Mouse (Mus musculus) midbrain, postnatal 0 days (tissue): ENCODE results near the gene Smg7. TPM values are rescaled to one million over a fixed set of nuclear protein-coding genes. Genes with fewer than 3 reads are reported as not detected.

Source experiments
- ATAC-seq: fragments of 200-750 bp; cut with Nextera tagmentation; 2 replicates; pipeline ENCODE4 v1.8.0; 2017; ENCODE audit warnings: moderate number of reproducible peaks, mild to moderate bottlenecking, moderate TSS enrichment, moderate library complexity; ENCODE audit not compliant: low FRiP score
- DNase-seq: peaks from one replicate; pipeline ENCODE4 v3.0.0-alpha.2; 2015; ENCODE audit warnings: low spot score
- H3K27ac ChIP-seq: fragments of 300-500 bp; sonication (generic); 2 replicates; pipeline ENCODE4 v1.5.1; 2014; ENCODE audit warnings: low read depth, mild to moderate bottlenecking, low read length, mixed read lengths
- H3K27me3 ChIP-seq: fragments of 300-500 bp; sonication (generic); 2 replicates; pipeline ENCODE4 v1.6.1; 2014; ENCODE audit warnings: low read length, control low read depth, mixed read lengths; ENCODE audit not compliant: insufficient read depth
- H3K36me3 ChIP-seq: fragments of 300-500 bp; sonication (generic); 2 replicates; pipeline ENCODE4 v1.6.1; 2014; ENCODE audit warnings: low read length, control low read depth, mixed read lengths; ENCODE audit not compliant: insufficient read depth
- H3K4me1 ChIP-seq: fragments of 300-500 bp; sonication (generic); 2 replicates; pipeline ENCODE4 v1.6.1; 2014; ENCODE audit warnings: mild to moderate bottlenecking, control low read depth, antibody characterized with exemption, low read length, mixed read lengths; ENCODE audit not compliant: insufficient read depth
- H3K4me2 ChIP-seq: fragments of 300-500 bp; sonication (generic); 2 replicates; pipeline ENCODE4 v1.6.1; 2014; ENCODE audit warnings: low read depth, mild to moderate bottlenecking, low read length, mixed read lengths; ENCODE audit not compliant: poor library complexity, severe bottlenecking
- H3K4me3 ChIP-seq: fragments of 300-500 bp; sonication (generic); 2 replicates; pipeline ENCODE4 v1.5.1; 2014; ENCODE audit warnings: low read depth, mild to moderate bottlenecking, low read length, moderate library complexity
- H3K9ac ChIP-seq: fragments of 300-500 bp; sonication (generic); replicated peaks from 2 replicates; pipeline ENCODE4 v1.6.1; 2014; ENCODE audit warnings: mild to moderate bottlenecking, low read length, moderate library complexity, mixed read lengths; ENCODE audit not compliant: poor library complexity, severe bottlenecking
- H3K9me3 ChIP-seq: fragments of 300-500 bp; sonication (generic); 2 replicates; pipeline ENCODE4 v1.6.1; 2016; ENCODE audit warnings: low read length, control low read depth
- CTCF ChIP-seq: IDR thresholded peaks from 2 replicates; pipeline ENCODE4 v1.5.1; 2016; ENCODE audit warnings: antibody characterized with exemption, mild to moderate bottlenecking
- WGBS: fragments of 180-500 bp; shearing (Covaris S2); extraction: QIAGEN DNeasy Blood & Tissue Kit; methylation state at CpG from one replicate; pipeline ENCODE4 v1.1.7; 2014; 5-methylcytosine and 5-hydroxymethylcytosine counted together
- polyA plus RNA-seq: library from polyadenylated mRNA; unstranded; fragments of >200 nt; fragmentation: Nextera tagmentation; extraction: Ambion mirVana; gene quantifications from 2 replicates; pipeline ENCODE4 v1.2.1, GENCODE M21; 2015
- total RNA-seq: library from RNA; depleted of rRNA; stranded (reverse); fragments of >200 nt; gene quantifications from 2 replicates; pipeline ENCODE4 v1.2.3, GENCODE M21; 2014

Gene Smg7
- total and polyA plus RNA-seq, 2 experiments from 2014 or later, result 30.5 to 72.6 TPM

DNA sequence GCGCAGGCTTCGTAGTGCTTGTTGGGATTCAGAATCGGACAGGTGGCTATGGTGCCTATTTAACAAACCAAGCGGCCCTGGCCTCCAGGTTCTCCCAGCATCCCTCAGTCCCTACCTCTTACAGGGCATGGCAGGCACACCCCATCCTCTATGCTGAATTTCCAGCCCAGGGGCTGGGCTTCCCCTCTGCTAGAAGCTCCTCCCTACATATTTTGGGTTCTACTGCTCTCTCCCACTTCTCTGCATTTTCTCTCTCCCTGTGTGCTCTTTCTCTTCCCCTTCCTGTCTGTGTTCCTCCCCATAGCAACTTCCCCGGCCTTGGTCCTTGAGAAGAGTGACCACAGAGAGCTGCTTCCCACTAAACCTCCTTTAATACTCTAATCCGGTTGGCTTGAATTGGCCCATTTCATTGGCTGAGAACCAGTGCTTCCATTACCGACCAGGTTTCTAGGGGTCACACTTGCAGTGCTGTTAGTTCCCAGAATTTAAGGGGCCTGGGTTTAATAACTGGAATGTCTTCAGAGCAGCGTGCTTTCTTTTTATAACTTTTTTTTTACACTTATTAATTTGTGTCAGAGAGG lies 105.7 kb downstream of the Smg7 start:
- no peaks in the 10 kb centered on the region for H3K9me3 ChIP-seq
- no peaks in the 10 kb centered on the region for H3K4me1 ChIP-seq
- H3K9ac ChIP-seq, result no peak overlapping the region
- TF ChIP-seq CTCF, result no peak
- H3K36me3 ChIP-seq, result no peaks in the 10 kb centered on the region
- ATAC-seq (no peak), DNase-seq (no peak)
- no peak overlapping the region for H3K4me2 ChIP-seq
- H3K27ac ChIP-seq, result no peak overlapping the region
- H3K27me3 ChIP-seq, result no peaks in the 10 kb centered on the region
- WGBS, result 80% methylated on average over 8 of the region's 8 CpGs
- H3K4me3 ChIP-seq, result no peak overlapping the region

DNA sequence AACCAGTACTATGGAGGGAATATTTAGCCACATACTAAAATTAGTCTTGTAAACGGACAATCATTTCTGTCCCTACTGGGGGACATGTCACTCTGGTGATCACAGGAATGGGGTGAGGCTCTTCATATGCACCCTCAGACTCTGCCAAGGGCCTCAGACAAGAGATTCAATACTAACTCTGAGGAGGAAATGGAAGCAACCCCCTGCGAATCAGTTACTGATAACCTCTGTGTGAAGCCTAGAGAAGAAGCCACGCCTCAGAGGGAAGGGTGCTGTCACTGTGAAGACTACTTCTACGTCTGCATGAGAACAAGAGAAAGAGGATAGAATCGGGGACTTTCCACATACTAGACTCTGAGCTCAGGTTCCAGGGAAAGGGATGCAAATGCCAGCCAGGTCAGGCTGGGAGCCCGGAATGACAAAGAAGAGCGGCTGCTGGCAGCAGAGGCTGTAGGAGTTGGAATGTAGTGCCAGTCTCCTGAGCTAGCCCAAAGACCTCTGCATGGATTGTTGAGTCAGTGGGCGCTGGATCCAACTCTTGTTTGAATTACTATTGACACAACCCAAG lies 106.7 kb downstream of the Smg7 start:
- H3K4me3 ChIP-seq, result no peak overlapping the region
- no peak overlapping the region for H3K9ac ChIP-seq
- H3K4me2 ChIP-seq, result no peak overlapping the region
- no peaks in the 10 kb centered on the region for H3K27me3 ChIP-seq
- ATAC-seq (no peak), DNase-seq (no peak)
- 82% methylated on average over 8 of the region's 8 CpGs for WGBS
- no peaks in the 10 kb centered on the region for H3K4me1 ChIP-seq
- H3K36me3 ChIP-seq, result no peaks in the 10 kb centered on the region
- no peaks in the 10 kb centered on the region for H3K9me3 ChIP-seq
- TF ChIP-seq CTCF, result no peak
- H3K27ac ChIP-seq, result no peak overlapping the region

DNA sequence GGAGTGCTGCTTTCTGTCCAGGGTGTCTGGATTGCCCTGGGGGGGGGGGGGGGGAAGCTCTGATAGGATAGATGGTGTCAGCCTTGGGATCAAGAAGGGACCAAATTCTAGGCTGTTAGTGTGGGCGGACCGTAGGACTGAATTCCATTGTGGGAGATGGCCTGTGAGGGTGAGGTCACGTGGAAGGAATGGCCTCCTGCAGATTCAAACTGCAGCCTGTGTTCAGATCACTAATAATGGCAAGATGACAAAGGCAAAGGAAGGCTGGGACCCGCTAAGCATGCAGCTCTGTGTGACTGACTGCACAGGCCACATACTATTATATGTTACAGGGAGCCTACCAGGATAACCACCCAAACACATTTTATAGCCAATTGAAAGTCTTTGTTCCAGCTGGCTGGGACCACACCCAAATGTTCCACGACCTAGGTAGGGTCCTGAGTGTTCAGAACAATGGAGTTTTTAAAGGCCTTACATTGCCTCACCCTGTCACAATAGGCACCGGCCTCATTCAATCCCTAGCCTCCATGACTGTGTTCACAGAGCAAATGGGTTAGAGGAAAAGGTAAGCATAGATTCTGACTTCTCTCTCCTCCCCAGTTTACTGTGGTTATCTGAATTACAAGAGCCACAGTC lies 108.8 kb downstream of the Smg7 start:
- TF ChIP-seq CTCF, result no peak
- H3K9me3 ChIP-seq, result no peaks in the 10 kb centered on the region
- DNase-seq (no peak), ATAC-seq (no peak)
- no peaks in the 10 kb centered on the region for H3K36me3 ChIP-seq
- H3K4me2 ChIP-seq, result no peak overlapping the region
- H3K27me3 ChIP-seq, result no peaks in the 10 kb centered on the region
- no peak overlapping the region for H3K9ac ChIP-seq
- H3K4me3 ChIP-seq, result no peak overlapping the region
- 37% methylated on average over 6 of the region's 6 CpGs for WGBS
- no peaks in the 10 kb centered on the region for H3K4me1 ChIP-seq
- no peak overlapping the region for H3K27ac ChIP-seq

DNA sequence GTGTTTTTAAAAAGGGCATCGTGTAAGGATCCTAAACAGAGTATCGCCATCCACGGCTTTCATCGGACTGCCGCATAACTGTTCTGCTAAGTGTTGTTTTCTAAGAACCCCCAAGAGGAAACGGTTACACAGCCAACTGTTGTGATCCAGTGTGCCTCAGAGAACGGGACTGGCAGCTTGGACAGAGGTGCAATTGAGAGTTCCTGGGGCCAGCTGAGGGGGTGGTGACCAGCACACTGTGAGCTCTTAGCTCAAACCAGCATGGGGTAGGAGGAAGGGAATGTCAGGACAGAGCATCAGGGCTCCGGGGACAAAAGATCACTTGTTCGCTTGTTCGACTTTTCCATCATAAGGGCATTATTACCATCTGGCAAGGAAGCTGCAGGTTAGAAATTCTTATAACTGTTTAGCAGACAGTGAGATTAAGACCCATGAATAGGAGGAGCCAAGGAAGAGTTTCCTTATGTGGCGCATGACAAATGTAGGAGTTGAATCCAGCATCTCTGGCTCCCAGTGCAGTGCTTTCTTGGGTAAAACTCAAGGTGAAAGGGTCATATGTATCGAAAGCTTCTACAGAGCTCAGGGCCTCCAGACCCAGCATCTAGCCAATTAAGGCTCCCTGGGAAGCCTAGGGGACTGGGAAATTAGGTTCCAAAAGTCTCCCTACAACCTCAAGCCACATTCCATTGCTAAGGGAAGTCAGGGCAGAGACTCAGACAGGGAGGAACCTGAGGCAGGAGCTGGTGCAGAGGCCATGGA lies 109.5 kb downstream of the Smg7 start:
- Histone ChIP-seq H3K9ac (no peak overlapping the region), H3K27me3 (no peaks in the 10 kb centered on the region), H3K27ac (no peak overlapping the region), H3K9me3 (no peaks in the 10 kb centered on the region), H3K36me3 (no peaks in the 10 kb centered on the region), H3K4me2 (no peak overlapping the region), H3K4me1 (no peaks in the 10 kb centered on the region), H3K4me3 (no peak overlapping the region)
- 26% methylated on average over 12 of the region's 12 CpGs for WGBS
- no peak for TF ChIP-seq CTCF
- DNase-seq, result peak; percentile 51
- ATAC-seq, result no peak; the same call in 1 of the 2 replicates

DNA sequence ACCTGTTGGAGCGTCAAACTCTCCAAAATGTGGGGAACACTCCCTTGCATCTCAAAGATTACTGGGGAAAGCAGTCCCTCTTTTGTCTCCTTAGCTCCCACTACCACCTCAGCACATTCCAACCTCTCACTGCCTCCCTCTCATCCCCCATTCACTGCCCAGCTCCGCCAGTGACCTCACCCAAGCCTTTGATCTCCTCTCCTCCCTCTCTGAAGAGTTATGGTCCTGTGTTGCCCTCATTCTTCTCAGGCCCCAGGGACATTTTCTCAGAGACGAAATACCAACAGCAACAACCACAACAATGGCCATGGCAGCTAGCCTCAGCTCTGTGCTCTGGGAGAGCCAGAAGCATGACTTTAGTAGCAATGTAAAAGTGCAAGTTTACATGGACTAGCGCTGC lies 111.2 kb downstream of the Smg7 start:
- DNase-seq, result no peak
- WGBS, result 27% methylated on average over 4 of the region's 4 CpGs
- no peak overlapping the region for H3K9ac ChIP-seq

DNA sequence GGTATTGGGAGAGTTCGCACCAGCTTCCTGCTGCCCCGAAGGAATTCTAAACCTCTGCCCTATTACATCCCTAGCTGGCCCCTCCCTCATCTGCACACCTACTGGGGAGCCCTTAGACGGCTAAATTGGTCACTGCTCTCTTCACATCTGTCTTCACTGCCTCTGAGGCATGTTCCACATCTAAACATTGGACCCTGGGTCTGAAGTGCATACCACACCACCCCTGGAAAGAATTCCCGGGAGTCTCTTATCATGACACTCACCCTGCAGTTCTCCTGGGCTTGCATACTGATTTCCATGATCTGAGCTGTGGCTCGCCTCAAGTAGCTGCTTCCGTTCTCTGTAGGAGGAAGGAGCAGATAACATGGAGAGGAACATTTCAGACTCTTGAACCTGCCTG lies 111.6 kb downstream of the Smg7 start:
- H3K9me3 ChIP-seq, result no peaks in the 10 kb centered on the region
- no peak overlapping the region for H3K4me3 ChIP-seq
- ATAC-seq, result no peak
- H3K9ac ChIP-seq, result no peak overlapping the region
- no peak overlapping the region for H3K27ac ChIP-seq
- no peak for DNase-seq
- no peak for TF ChIP-seq CTCF
- no peaks in the 10 kb centered on the region for H3K27me3 ChIP-seq
- no peaks in the 10 kb centered on the region for H3K4me1 ChIP-seq
- H3K36me3 ChIP-seq, result no peaks in the 10 kb centered on the region
- H3K4me2 ChIP-seq, result no peak overlapping the region
- 27% methylated on average over 6 of the region's 6 CpGs for WGBS

More for the DNA sequence above, 111.2 kb downstream of the Smg7 start:
- no peak for ATAC-seq
- Histone ChIP-seq H3K36me3 (no peaks in the 10 kb centered on the region), H3K9me3 (no peaks in the 10 kb centered on the region), H3K27ac (no peak overlapping the region), H3K27me3 (no peaks in the 10 kb centered on the region), H3K4me1 (no peaks in the 10 kb centered on the region), H3K4me2 (no peak overlapping the region), H3K4me3 (no peak overlapping the region)
- no peak for TF ChIP-seq CTCF
